Mouse (Mus musculus) cortical plate, adult 2 months (tissue): Measurements from ENCODE around the gene Iars. TPM values are rescaled to one million over a fixed set of nuclear protein-coding genes. Genes with fewer than 3 reads are reported as not detected.
"Not testable (repeated sequence)": the region's sequence is repeated elsewhere in the genome, so short reads cannot be mapped to it uniquely, and the experiment has no call there.

Source experiments
- H3K27ac ChIP-seq: fragments of 200-500 bp; 2 replicates; pipeline ENCODE4 v1.5.1; 2012; ENCODE audit warnings: low read length, control low read depth, inconsistent platforms; ENCODE audit not compliant: insufficient read depth
- H3K4me1 ChIP-seq: fragments of 200-500 bp; 2 replicates; pipeline ENCODE4 v1.6.1; 2011; ENCODE audit warnings: low read length; ENCODE audit not compliant: control insufficient read depth, insufficient read depth
- H3K4me3 ChIP-seq: fragments of 200-500 bp; 2 replicates; pipeline ENCODE4 v1.5.1; 2011; ENCODE audit warnings: mild to moderate bottlenecking, low read length, control low read depth; ENCODE audit not compliant: insufficient read depth
- CTCF ChIP-seq: fragments of 200-500 bp; IDR thresholded peaks from 2 replicates; pipeline ENCODE4 v1.5.1; 2011; ENCODE audit warnings: mild to moderate bottlenecking, control low read depth, low read length; ENCODE audit not compliant: insufficient read depth; ENCODE audit errors: extremely low read depth
- POLR2A ChIP-seq: fragments of 200-500 bp; IDR thresholded peaks from 2 replicates; pipeline ENCODE4 v1.6.1; 2011; ENCODE audit warnings: mild to moderate bottlenecking, low read length, control low read depth; ENCODE audit not compliant: insufficient read depth; ENCODE audit errors: extremely low read depth
- polyA plus RNA-seq: library from polyadenylated mRNA; depleted of rRNA; stranded (reverse); fragments of >200 nt; gene quantifications from 2 replicates; pipeline ENCODE4 v1.2.3, GENCODE M21; 2012; rRNA removed

Iars gene
- polyA plus RNA-seq, 1 experiment: 37.5 TPM

GRCm38 (mm10) chr13:49768048-49768447, 86.1 kb downstream of the Iars start:
- H3K4me1 ChIP-seq: no peaks in the 10 kb centered on the region
- TF ChIP-seq CTCF (no peak), POLR2A (no peak)
- H3K4me3 ChIP-seq: no peak overlapping the region
- H3K27ac ChIP-seq: no peak overlapping the region

GRCm38 (mm10) chr13:49769111-49769510, 87.2 kb downstream of the Iars start:
- H3K27ac ChIP-seq: no peak overlapping the region
- TF ChIP-seq POLR2A: no peak
- TF ChIP-seq CTCF: no peak
- no peaks in the 10 kb centered on the region for H3K4me1 ChIP-seq
- no peak overlapping the region for H3K4me3 ChIP-seq

GRCm38 (mm10) chr13:49771536-49771935, 89.6 kb downstream of the Iars start:
- H3K27ac ChIP-seq: not testable (repeated sequence)

More at GRCm38 (mm10) chr13:49771536-49771935, 89.6 kb downstream of the Iars start:
- not testable (repeated sequence) for H3K4me1 ChIP-seq, H3K4me3 ChIP-seq

Other genes starting within 250 kb of the Iars start
- gene Tes3-ps, start 188.8 kb upstream of the Iars start, polyA plus RNA-seq: 0.38 and 0.40 TPM in 2 replicates
- 3.5 and 3.8 TPM in 2 replicates for gene Ecm2, start 177.3 kb upstream of the Iars start, polyA plus RNA-seq
- gene Aspn, start 137.7 kb upstream of the Iars start, polyA plus RNA-seq: 1.2 TPM in 2 replicates
- gene Omd, start 99.6 kb upstream of the Iars start, polyA plus RNA-seq: 1.6 and 1.9 TPM in 2 replicates
- gene Ogn, start 74.1 kb upstream of the Iars start, polyA plus RNA-seq: 5.7 and 7.6 TPM in 2 replicates
- gene Cenpp, start 29.3 kb upstream of the Iars start, polyA plus RNA-seq: 0.92 and 1.1 TPM in 2 replicates
- 10.6 and 11.3 TPM in 2 replicates for gene Nol8, start 29.0 kb upstream of the Iars start, polyA plus RNA-seq
- not detected in 2 replicates for gene Gm30302, start 116.9 kb downstream of the Iars start, polyA plus RNA-seq